Mouse (Mus musculus) midbrain, embryonic 15.5 days (tissue): Measurements from ENCODE around the gene Ccl17. TPM values are rescaled to one million over a fixed set of nuclear protein-coding genes. Genes with fewer than 3 reads are reported as not detected.

Source experiments
- ATAC-seq: fragments of 200-750 bp; cut with Nextera tagmentation; replicated peaks from 2 replicates; pipeline ENCODE4 v1.8.0; 2017; ENCODE audit warnings: moderate TSS enrichment
- H3K27ac ChIP-seq: fragments of 300-500 bp; sonication (generic); 2 replicates; pipeline ENCODE4 v1.5.1; 2015; ENCODE audit warnings: mild to moderate bottlenecking, inconsistent platforms
- H3K27me3 ChIP-seq: fragments of 300-500 bp; sonication (generic); replicated peaks from 2 replicates; pipeline ENCODE4 v1.6.1; 2015; ENCODE audit warnings: inconsistent platforms
- H3K36me3 ChIP-seq: fragments of 300-500 bp; sonication (generic); replicated peaks from 2 replicates; pipeline ENCODE4 v1.6.1; 2015; ENCODE audit warnings: inconsistent platforms
- H3K4me1 ChIP-seq: fragments of 300-500 bp; sonication (generic); 2 replicates; pipeline ENCODE4 v1.6.1; 2015; ENCODE audit warnings: inconsistent platforms
- H3K4me2 ChIP-seq: fragments of 300-500 bp; sonication (generic); 2 replicates; pipeline ENCODE4 v1.6.1; 2015; ENCODE audit warnings: inconsistent platforms, mild to moderate bottlenecking, moderate library complexity
- H3K4me3 ChIP-seq: fragments of 300-500 bp; sonication (generic); 2 replicates; pipeline ENCODE4 v1.5.1; 2015; ENCODE audit warnings: mild to moderate bottlenecking, inconsistent platforms
- H3K9ac ChIP-seq: fragments of 300-500 bp; sonication (generic); 2 replicates; pipeline ENCODE4 v1.6.1; 2015; ENCODE audit warnings: mild to moderate bottlenecking, inconsistent platforms
- H3K9me3 ChIP-seq: fragments of 300-500 bp; sonication (generic); 2 replicates; pipeline ENCODE4 v1.6.1; 2016; ENCODE audit warnings: inconsistent platforms
- WGBS: fragments of 180-500 bp; shearing (Covaris S2); methylation state at CpG from one replicate; pipeline ENCODE4 v1.1.7; 2015; ENCODE audit warnings: mixed read lengths; 5-methylcytosine and 5-hydroxymethylcytosine counted together
- polyA plus RNA-seq: library from polyadenylated mRNA; unstranded; fragments of >200 nt; fragmentation: Nextera tagmentation; extraction: Ambion mirVana; gene quantifications from 2 replicates; pipeline ENCODE4 v1.2.1, GENCODE M21; 2015

Gene Ccl17
- polyA plus RNA-seq, 1 experiment from 2014 or later, result 0.74 TPM

- Histone ChIP-seq H3K4me3 (no peak overlapping the region), H3K9me3 (no peaks in the 10 kb centered on the region), H3K4me2 (no peak overlapping the region), H3K27me3 (no peaks in the 10 kb centered on the region), H3K27ac (no peak overlapping the region), H3K4me1 (peaks cover 18% of the 10 kb centered on the region), H3K9ac (no peak overlapping the region), H3K36me3 (no peaks in the 10 kb centered on the region)
- ATAC-seq, result no peak
- WGBS, result 84% methylated on average over 21 of the region's 21 CpGs
Measured at GRCm38 (mm10) chr8:94780491-94781154, 29.6 kb upstream of the Ccl17 start.

DNA sequence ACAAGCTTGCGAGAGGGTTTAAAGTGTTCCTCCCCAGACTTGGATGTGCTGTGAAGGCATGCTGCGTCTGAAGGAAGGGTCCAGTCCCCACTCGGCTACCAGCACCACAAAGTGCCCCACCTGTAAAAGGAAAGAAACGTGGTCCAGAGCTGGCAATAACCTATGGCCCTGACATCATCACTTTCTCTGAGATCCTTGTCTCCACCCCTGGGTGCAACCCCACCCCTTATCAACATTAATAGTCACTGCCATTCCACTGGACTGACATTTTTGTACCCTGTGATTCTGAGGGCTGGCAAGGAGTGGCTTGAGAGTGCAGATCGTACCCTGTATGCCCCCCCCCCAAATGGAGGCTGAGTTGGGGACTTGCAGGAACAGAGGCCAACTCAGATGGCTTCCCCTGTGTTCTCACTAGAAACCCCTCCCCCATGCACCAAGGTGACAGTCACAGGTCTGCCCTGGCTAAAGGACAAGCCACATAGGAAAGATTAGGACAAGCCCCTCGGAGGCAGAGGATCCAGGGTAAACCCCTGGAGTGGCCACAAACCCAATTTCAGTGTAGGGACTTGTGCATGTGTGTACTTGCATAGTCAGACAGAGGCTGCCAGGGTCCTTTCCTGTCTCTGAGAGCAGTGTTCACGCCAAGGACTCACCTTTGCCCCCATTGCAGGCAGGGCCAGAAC, 29.0 kb upstream of the Ccl17 start:
- no peak overlapping the region for H3K4me3 ChIP-seq
- H3K27me3 ChIP-seq, result no peaks in the 10 kb centered on the region
- no peak overlapping the region for H3K4me2 ChIP-seq

GRCm38 (mm10) chr8:94781838-94782235, 28.4 kb upstream of the Ccl17 start:
- Histone ChIP-seq H3K4me3 (no peak overlapping the region), H3K4me1 (peaks cover 18% of the 10 kb centered on the region), H3K27me3 (no peaks in the 10 kb centered on the region), H3K9ac (no peak overlapping the region), H3K9me3 (no peaks in the 10 kb centered on the region), H3K4me2 (no peak overlapping the region), H3K36me3 (no peaks in the 10 kb centered on the region), H3K27ac (no peak overlapping the region)
- 0 out of 2 replicates have a peak, but pooled peaks have one; percentile 20 for ATAC-seq
- WGBS, result 13% methylated on average over 11 of the region's 11 CpGs

More for the DNA sequence above, 29.0 kb upstream of the Ccl17 start:
- Histone ChIP-seq H3K27ac (no peak overlapping the region), H3K36me3 (no peaks in the 10 kb centered on the region), H3K9me3 (no peaks in the 10 kb centered on the region), H3K4me1 (peaks cover 18% of the 10 kb centered on the region), H3K9ac (no peak overlapping the region)
- WGBS, result 58% methylated on average over 7 of the region's 7 CpGs
- ATAC-seq, result no peak

GRCm38 (mm10) chr8:94783890-94784289, 26.4 kb upstream of the Ccl17 start:
- Histone ChIP-seq H3K36me3 (no peaks in the 10 kb centered on the region), H3K27me3 (no peaks in the 10 kb centered on the region), H3K4me1 (peaks cover 6% of the 10 kb centered on the region), H3K4me3 (no peak overlapping the region), H3K9me3 (no peaks in the 10 kb centered on the region), H3K9ac (no peak overlapping the region), H3K27ac (no peak overlapping the region), H3K4me2 (no peak overlapping the region)
- ATAC-seq, result no peak
- WGBS, result 88% methylated on average over 4 of the region's 4 CpGs

GRCm38 (mm10) chr8:94785247-94785985, 24.8 kb upstream of the Ccl17 start:
- Histone ChIP-seq H3K4me2 (no peak overlapping the region), H3K4me3 (no peak overlapping the region), H3K4me1 (peaks cover 5% of the 10 kb centered on the region), H3K36me3 (no peaks in the 10 kb centered on the region), H3K27me3 (no peaks in the 10 kb centered on the region), H3K9ac (no peak overlapping the region), H3K9me3 (no peaks in the 10 kb centered on the region), H3K27ac (no peak overlapping the region)
- ATAC-seq, result no peak
- 69% methylated on average over 12 of the region's 12 CpGs for WGBS

DNA sequence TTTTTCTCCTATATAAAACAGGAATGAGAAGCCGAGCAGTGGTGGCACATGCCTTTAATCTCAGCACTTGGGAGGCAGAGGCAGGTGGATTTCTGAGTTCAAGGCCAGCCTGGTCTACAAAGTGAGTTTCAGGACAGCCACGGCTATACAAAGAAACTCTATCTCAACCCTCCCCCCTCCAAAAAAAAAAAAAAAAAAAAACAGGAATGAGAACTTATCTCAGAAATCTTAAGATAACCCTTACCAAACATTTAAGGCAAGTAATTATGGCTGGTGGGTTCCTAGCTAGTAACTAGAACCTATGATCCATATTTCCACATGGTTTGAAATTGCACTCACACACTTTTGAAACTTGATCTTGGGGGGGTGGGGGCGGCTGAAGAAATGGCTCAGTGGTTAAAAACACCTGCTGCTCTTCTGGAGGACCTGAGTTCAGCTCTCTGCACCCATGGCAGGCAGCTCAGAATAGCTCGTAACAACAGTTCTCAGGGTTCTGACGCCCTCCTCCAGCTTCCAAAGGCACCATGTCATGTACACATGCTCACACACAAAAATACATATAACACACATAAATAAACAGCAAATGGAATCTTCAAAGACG, 24.2 kb upstream of the Ccl17 start:
- Histone ChIP-seq H3K36me3 (no peaks in the 10 kb centered on the region), H3K4me2 (no peak overlapping the region), H3K4me3 (no peak overlapping the region), H3K27me3 (no peaks in the 10 kb centered on the region), H3K9ac (no peak overlapping the region), H3K9me3 (no peaks in the 10 kb centered on the region), H3K4me1 (peaks cover 5% of the 10 kb centered on the region), H3K27ac (no peak overlapping the region)
- ATAC-seq, result no peak
- 74% methylated on average over 6 of the region's 6 CpGs for WGBS

GRCm38 (mm10) chr8:94787524-94788501, 22.4 kb upstream of the Ccl17 start:
- Histone ChIP-seq H3K4me3 (no peak overlapping the region), H3K36me3 (no peaks in the 10 kb centered on the region), H3K27me3 (no peaks in the 10 kb centered on the region), H3K9ac (no peak overlapping the region), H3K4me1 (no peaks in the 10 kb centered on the region), H3K27ac (no peak overlapping the region), H3K9me3 (no peaks in the 10 kb centered on the region), H3K4me2 (no peak overlapping the region)
- ATAC-seq, result no peak
- 77% methylated on average over 15 of the region's 15 CpGs for WGBS

GRCm38 (mm10) chr8:94789256-94789955, 20.8 kb upstream of the Ccl17 start:
- Histone ChIP-seq H3K4me3 (no peak overlapping the region), H3K4me2 (no peak overlapping the region), H3K27ac (no peak overlapping the region), H3K4me1 (no peaks in the 10 kb centered on the region), H3K27me3 (no peaks in the 10 kb centered on the region), H3K36me3 (no peaks in the 10 kb centered on the region), H3K9ac (no peak overlapping the region), H3K9me3 (no peaks in the 10 kb centered on the region)
- ATAC-seq, result no peak
- 35% methylated on average over 10 of the region's 10 CpGs for WGBS

- H3K9ac ChIP-seq, result no peak overlapping the region
- no peak for ATAC-seq
- no peak overlapping the region for H3K4me3 ChIP-seq
- no peak overlapping the region for H3K4me2 ChIP-seq
- H3K4me1 ChIP-seq, result no peaks in the 10 kb centered on the region
- no peaks in the 10 kb centered on the region for H3K36me3 ChIP-seq
- H3K9me3 ChIP-seq, result no peaks in the 10 kb centered on the region
- H3K27ac ChIP-seq, result no peak overlapping the region
- H3K27me3 ChIP-seq, result no peaks in the 10 kb centered on the region
- 91% methylated on average over 4 of the region's 4 CpGs for WGBS
Measured at GRCm38 (mm10) chr8:94794368-94794767, 15.9 kb upstream of the Ccl17 start.

DNA sequence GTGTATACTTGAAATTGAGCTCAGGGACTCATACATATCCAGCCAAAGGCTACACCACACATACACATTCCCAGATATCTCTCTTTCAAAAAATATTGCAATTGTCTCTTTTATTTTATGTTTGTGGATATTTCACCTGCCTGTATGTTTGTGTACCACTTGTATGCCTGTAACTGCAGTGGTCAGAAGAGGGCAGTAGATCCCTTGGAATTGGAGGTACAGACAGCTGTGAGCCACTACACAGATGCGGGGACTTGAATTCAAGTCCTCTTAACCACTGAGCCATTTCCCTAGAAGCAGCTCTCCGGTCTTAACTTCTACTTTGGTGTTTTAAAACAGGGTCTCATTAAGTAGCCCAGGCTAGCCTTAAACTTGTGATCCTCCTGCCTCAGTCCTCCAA, 15.5 kb upstream of the Ccl17 start:
- no peak for ATAC-seq
- WGBS, result 95% methylated on average over 2 of the region's 2 CpGs

GRCm38 (mm10) chr8:94800278-94800968, 9.8 kb upstream of the Ccl17 start:
- Histone ChIP-seq H3K4me1 (no peaks in the 10 kb centered on the region), H3K27me3 (no peaks in the 10 kb centered on the region), H3K36me3 (no peaks in the 10 kb centered on the region), H3K4me3 (no peak overlapping the region), H3K4me2 (no peak overlapping the region), H3K9ac (no peak overlapping the region), H3K27ac (no peak overlapping the region), H3K9me3 (no peaks in the 10 kb centered on the region)
- no peak for ATAC-seq
- WGBS, result 68% methylated on average over 7 of the region's 7 CpGs

More for the DNA sequence above, 15.5 kb upstream of the Ccl17 start:
- Histone ChIP-seq H3K9ac (no peak overlapping the region), H3K27ac (no peak overlapping the region), H3K27me3 (no peaks in the 10 kb centered on the region), H3K4me2 (no peak overlapping the region), H3K4me3 (no peak overlapping the region), H3K36me3 (no peaks in the 10 kb centered on the region), H3K9me3 (no peaks in the 10 kb centered on the region), H3K4me1 (no peaks in the 10 kb centered on the region)
